Mouse (Mus musculus) ES-Bruce4 (cell line): ENCODE results near the gene Defb41. TPM values are rescaled to one million over a fixed set of nuclear protein-coding genes. Genes with fewer than 3 reads are reported as not detected.
"Not testable (repeated sequence)": the region's sequence is repeated elsewhere in the genome, so short reads cannot be mapped to it uniquely, and the experiment has no call there.

Experiments
- H3K27ac ChIP-seq: 2 replicates; pipeline ENCODE4 v1.5.1; 2012; ENCODE audit warnings: low read length, inconsistent platforms; ENCODE audit not compliant: insufficient read depth
- H3K27me3 ChIP-seq: 2 replicates; pipeline ENCODE4 v1.6.1; 2012; ENCODE audit warnings: mild to moderate bottlenecking, low read length, inconsistent platforms; ENCODE audit not compliant: control insufficient read depth, poor library complexity, insufficient read depth, severe bottlenecking
- H3K36me3 ChIP-seq: 2 replicates; pipeline ENCODE4 v1.6.1; 2012; ENCODE audit warnings: inconsistent platforms, mild to moderate bottlenecking, low read length, moderate library complexity; ENCODE audit not compliant: control insufficient read depth, poor library complexity, insufficient read depth, severe bottlenecking
- H3K4me1 ChIP-seq: one replicate; pipeline ENCODE4 v1.8.1; 2011; ENCODE audit warnings: low read length; ENCODE audit not compliant: control insufficient read depth, insufficient read depth
- H3K4me3 ChIP-seq: 2 replicates; pipeline ENCODE4 v1.5.1; 2011; ENCODE audit warnings: low read depth, mild to moderate bottlenecking, low read length
- H3K9ac ChIP-seq: 2 replicates; pipeline ENCODE4 v1.6.1; 2012; ENCODE audit warnings: low read depth, mild to moderate bottlenecking, inconsistent platforms; ENCODE audit not compliant: poor library complexity, severe bottlenecking
- H3K9me3 ChIP-seq: replicated peaks from 2 replicates; pipeline ENCODE4 v1.6.1; 2012; ENCODE audit warnings: mild to moderate bottlenecking, low read length, inconsistent platforms; ENCODE audit not compliant: control insufficient read depth, poor library complexity, insufficient read depth, severe bottlenecking
- CTCF ChIP-seq: IDR thresholded peaks from one replicate; pipeline ENCODE4 v1.8.1; 2011; ENCODE audit warnings: low read depth, low read length
- EP300 ChIP-seq: IDR thresholded peaks from 2 replicates; pipeline ENCODE4 v1.6.1; 2011; ENCODE audit warnings: low read depth, low read length; ENCODE audit not compliant: insufficient read depth
- POLR2A ChIP-seq: IDR thresholded peaks from one replicate; pipeline ENCODE4 v1.8.1; 2011; ENCODE audit warnings: low read length; ENCODE audit not compliant: insufficient read depth
- polyA plus RNA-seq: library from polyadenylated mRNA; stranded (reverse); fragments of >200 nt; gene quantifications from 2 replicates; pipeline ENCODE4 v1.2.4, GENCODE M21; 2011; ENCODE audit warnings: low read depth; ENCODE audit not compliant: missing spikeins, insufficient read depth, insufficient read length

Gene Defb41
- polyA plus RNA-seq, 1 experiment, result not detected

- Histone ChIP-seq H3K9me3 (peaks cover 7% of the 10 kb centered on the region; the same call in 1 of the 2 replicates), H3K27me3 (no peaks in the 10 kb centered on the region), H3K9ac (no peak overlapping the region), H3K27ac (no peak overlapping the region), H3K4me1 (no peaks in the 10 kb centered on the region), H3K36me3 (no peaks in the 10 kb centered on the region), H3K4me3 (no peak overlapping the region)
- TF ChIP-seq POLR2A, result no peak
- TF ChIP-seq CTCF, result no peak
- TF ChIP-seq EP300, result no peak
Measured at GRCm38 (mm10) chr1:18271095-18271494, 6.2 kb upstream of the Defb41 start.

- Histone ChIP-seq H3K27me3 (no peaks in the 10 kb centered on the region), H3K4me3 (no peak overlapping the region)
- TF ChIP-seq CTCF (no peak), EP300 (0 out of 2 replicates have a peak, but pooled peaks have one; percentile 20), POLR2A (no peak)
Measured at GRCm38 (mm10) chr1:18268845-18269244, 3.9 kb upstream of the Defb41 start.

GRCm38 (mm10) chr1:18245801-18246580 is 18.9 kb downstream of the Defb41 start:
- not testable (repeated sequence) for H3K4me3 ChIP-seq, H3K27ac ChIP-seq, H3K36me3 ChIP-seq, H3K9ac ChIP-seq, H3K27me3 ChIP-seq, H3K4me1 ChIP-seq
- H3K9me3 ChIP-seq, result peaks cover 13% of the 10 kb centered on the region

More at GRCm38 (mm10) chr1:18268845-18269244, 3.9 kb upstream of the Defb41 start:
- H3K4me1 ChIP-seq, result no peaks in the 10 kb centered on the region
- peaks cover 7% of the 10 kb centered on the region; the same call in 1 of the 2 replicates for H3K9me3 ChIP-seq
- H3K9ac ChIP-seq, result no peak overlapping the region
- no peak overlapping the region for H3K27ac ChIP-seq
- no peaks in the 10 kb centered on the region for H3K36me3 ChIP-seq

- Histone ChIP-seq H3K4me1 (no peaks in the 10 kb centered on the region), H3K36me3 (no peaks in the 10 kb centered on the region), H3K4me3 (no peak within 1 kb of the TSS), H3K27me3 (no peaks in the 10 kb centered on the region), H3K9ac (no peak within 1 kb of the TSS), H3K27ac (no peak within 1 kb of the TSS), H3K9me3 (no peaks in the 10 kb centered on the region)
- TF ChIP-seq EP300 (no peak), POLR2A (no peak), CTCF (no peak)
Measured at GRCm38 (mm10) chr1:18237343-18237742, 27.6 kb downstream of the Defb41 start, which contains the start of gene Defb18. TSS of gene Defb18 (minus strand) at chr1:18237443.

GRCm38 (mm10) chr1:18223385-18223945 is 41.5 kb downstream of the Defb41 start:
- H3K36me3 ChIP-seq, result no peaks in the 10 kb centered on the region

More at GRCm38 (mm10) chr1:18223385-18223945, 41.5 kb downstream of the Defb41 start:
- TF ChIP-seq EP300, result no peak
- TF ChIP-seq POLR2A, result no peak
- TF ChIP-seq CTCF, result no peak
- H3K27me3 ChIP-seq, result no peaks in the 10 kb centered on the region
- no peaks in the 10 kb centered on the region for H3K9me3 ChIP-seq
- no peak overlapping the region for H3K27ac ChIP-seq
- no peak overlapping the region for H3K4me3 ChIP-seq
- H3K9ac ChIP-seq, result no peak overlapping the region
- no peaks in the 10 kb centered on the region for H3K4me1 ChIP-seq

Other genes with a start within 250 kb of the Defb41 start
- gene Crisp4, start 119.2 kb downstream of the Defb41 start, polyA plus RNA-seq, result not detected in 2 replicates
- gene Defb18, start 27.7 kb downstream of the Defb41 start, polyA plus RNA-seq, result not detected in 2 replicates